Mouse (Mus musculus): ENCODE results near the gene Olfr314. TPM values are rescaled to one million over a fixed set of nuclear protein-coding genes. Genes with fewer than 3 reads are reported as not detected.
A peak's percentile ranks its signal among the peaks of the same experiment; 100 is the strongest.
"Not testable (repeated sequence)": the region's sequence is repeated elsewhere in the genome, so short reads cannot be mapped to it uniquely, and the experiment has no call there.

Olfr314 gene
- total RNA-seq, 1 experiment, result not detected

DNA sequence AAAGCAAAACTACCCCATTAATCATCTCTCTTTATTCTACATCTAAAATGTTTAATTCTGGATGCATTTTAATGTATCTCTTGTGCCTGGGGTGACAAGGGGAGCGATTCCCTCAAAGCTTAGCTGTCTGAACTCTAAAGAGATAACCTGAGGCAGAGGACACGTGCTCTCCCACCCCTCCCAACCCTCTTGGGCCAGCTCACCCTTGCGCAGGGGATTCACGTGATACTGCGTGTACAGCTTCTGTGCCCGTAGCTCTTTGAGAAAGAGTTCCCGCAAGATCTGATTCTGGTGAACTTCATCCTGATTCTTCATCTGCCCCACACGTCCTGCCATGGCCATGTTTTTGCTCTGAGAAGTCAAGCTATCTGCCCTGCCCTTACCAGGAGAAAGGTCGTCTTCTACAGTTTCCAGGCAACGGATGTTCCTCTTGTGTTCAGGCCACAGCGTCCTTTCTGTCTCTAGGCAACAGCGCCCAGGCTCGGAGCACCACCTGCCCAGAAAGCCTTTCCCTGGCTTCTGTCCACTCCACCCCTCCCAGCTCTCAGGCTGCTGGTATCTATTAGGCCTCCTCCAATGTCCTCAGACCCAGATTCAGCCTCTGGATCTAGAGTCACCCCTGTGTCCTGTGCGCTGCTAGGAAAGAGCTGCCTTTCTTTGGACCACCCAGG, 18.9 kb downstream of the Olfr314 start, which contains the start of gene Fam183b:
TSS of gene Fam183b (minus strand) at position 403 of the 671 bp plus-strand sequence.
- Histone ChIP-seq H3K27ac (ENCODE audit: insufficient read depth, low read depth, low read length, poor library complexity, severe bottlenecking) (no peak within 1 kb of the TSS), H3K4me1 (ENCODE audit: control insufficient read depth in 2 of 2, insufficient read depth in 2 of 2, low read length in 2 of 2, poor library complexity in 1 of 2) (peaks cover 0 to 5% of the 10 kb centered on the region in 2 experiments; a peak in 1 of 4 replicates), H3K9ac (ENCODE audit: insufficient read depth, low read depth, low read length, poor library complexity, severe bottlenecking) (no peak within 1 kb of the TSS), H3K36me3 (ENCODE audit: control insufficient read depth, insufficient read depth, low read length, poor library complexity, severe bottlenecking) (no peaks in the 10 kb centered on the region), H3K4me3 (ENCODE audit: insufficient read depth in 1 of 2, low read depth in 1 of 2, low read length in 2 of 2, poor library complexity in 1 of 2, severe bottlenecking in 1 of 2) (peak within 1 kb of the TSS in 1 of 2 experiments; percentile 49; a peak in 1 of 4 replicates), H3K9me3 (ENCODE audit: control insufficient read depth, insufficient read depth, low read depth, low read length) (no peaks in the 10 kb centered on the region)
- in situ Hi-C loops (cut with MboI; ENCODE audit: low sequenced_read_pairs in 2 of 2, unreplicated experiment in 2 of 2), result no loop called here
- peak; percentile 50 for DNase-seq (ENCODE audit: low read depth, low spot score)
- TF ChIP-seq ZC3H11A (IDR thresholded peaks at IDR 0.05; ENCODE audit: borderline replicate concordance, low read depth, low read length) (no peak), HCFC1 (IDR thresholded peaks at IDR 0.05; ENCODE audit: borderline replicate concordance, insufficient read depth, low read length) (no peak), MAFK (IDR thresholded peaks at IDR 0.05; ENCODE audit: insufficient read depth, low read depth, low read length) (no peak), ZNF384 (IDR thresholded peaks at IDR 0.05; ENCODE audit: low read depth, low read length) (no peak), CHD2 (IDR thresholded peaks at IDR 0.05; ENCODE audit: low read depth, low read length) (no peak)

- in situ Hi-C loops (cut with MboI; ENCODE audit: low sequenced_read_pairs in 2 of 2, unreplicated experiment in 2 of 2), result no loop called here
- TF ChIP-seq CHD2 (IDR thresholded peaks at IDR 0.05; ENCODE audit: low read depth, low read length), result no peak
- no peak for TF ChIP-seq ZNF384 (IDR thresholded peaks at IDR 0.05; ENCODE audit: low read depth, low read length)
- no peak for TF ChIP-seq ZC3H11A (IDR thresholded peaks at IDR 0.05; ENCODE audit: borderline replicate concordance, low read depth, low read length)
- no peak for TF ChIP-seq HCFC1 (IDR thresholded peaks at IDR 0.05; ENCODE audit: borderline replicate concordance, insufficient read depth, low read length)
- no peak for TF ChIP-seq MAFK (IDR thresholded peaks at IDR 0.05; ENCODE audit: insufficient read depth, low read depth, low read length)
- H3K4me1 ChIP-seq (ENCODE audit: control insufficient read depth in 2 of 2, insufficient read depth in 2 of 2, low read length in 2 of 2, poor library complexity in 1 of 2), result peaks cover 0 to 5% of the 10 kb centered on the region in 2 experiments; a peak in 1 of 4 replicates
- DNase-seq (ENCODE audit: low read depth, low spot score), result no peak
- H3K9ac ChIP-seq (ENCODE audit: insufficient read depth, low read depth, low read length, poor library complexity, severe bottlenecking), result no peak overlapping the region
- no peak overlapping the region for H3K27ac ChIP-seq (ENCODE audit: insufficient read depth, low read depth, low read length, poor library complexity, severe bottlenecking)
- no peak overlapping the region for H3K4me3 ChIP-seq (ENCODE audit: insufficient read depth in 1 of 2, low read depth in 1 of 2, low read length in 2 of 2, poor library complexity in 1 of 2, severe bottlenecking in 1 of 2)
- no peaks in the 10 kb centered on the region for H3K9me3 ChIP-seq (ENCODE audit: control insufficient read depth, insufficient read depth, low read depth, low read length)
- no peaks in the 10 kb centered on the region for H3K36me3 ChIP-seq (ENCODE audit: control insufficient read depth, insufficient read depth, low read length, poor library complexity, severe bottlenecking)
Measured at GRCm38 (mm10) chr11:58803871-58804270, 21.1 kb downstream of the Olfr314 start.

GRCm38 (mm10) chr11:58804393-58804792, 21.6 kb downstream of the Olfr314 start:
- Histone ChIP-seq H3K9ac (ENCODE audit: insufficient read depth, low read depth, low read length, poor library complexity, severe bottlenecking) (no peak overlapping the region), H3K9me3 (ENCODE audit: control insufficient read depth, insufficient read depth, low read depth, low read length) (no peaks in the 10 kb centered on the region), H3K36me3 (ENCODE audit: control insufficient read depth, insufficient read depth, low read length, poor library complexity, severe bottlenecking) (no peaks in the 10 kb centered on the region), H3K27ac (ENCODE audit: insufficient read depth, low read depth, low read length, poor library complexity, severe bottlenecking) (no peak overlapping the region), H3K4me1 (ENCODE audit: control insufficient read depth in 2 of 2, insufficient read depth in 2 of 2, low read length in 2 of 2, poor library complexity in 1 of 2) (peaks cover 0 to 5% of the 10 kb centered on the region in 2 experiments; a peak in 1 of 4 replicates), H3K4me3 (ENCODE audit: insufficient read depth in 1 of 2, low read depth in 1 of 2, low read length in 2 of 2, poor library complexity in 1 of 2, severe bottlenecking in 1 of 2) (no peak overlapping the region)
- DNase-seq (ENCODE audit: low read depth, low spot score), result no peak
- in situ Hi-C loops (cut with MboI; ENCODE audit: low sequenced_read_pairs in 2 of 2, unreplicated experiment in 2 of 2), result no loop called here
- TF ChIP-seq CHD2 (IDR thresholded peaks at IDR 0.05; ENCODE audit: low read depth, low read length), result no peak
- no peak for TF ChIP-seq MAFK (IDR thresholded peaks at IDR 0.05; ENCODE audit: insufficient read depth, low read depth, low read length)
- TF ChIP-seq ZC3H11A (IDR thresholded peaks at IDR 0.05; ENCODE audit: borderline replicate concordance, low read depth, low read length), result no peak
- no peak for TF ChIP-seq HCFC1 (IDR thresholded peaks at IDR 0.05; ENCODE audit: borderline replicate concordance, insufficient read depth, low read length)
- TF ChIP-seq ZNF384 (IDR thresholded peaks at IDR 0.05; ENCODE audit: low read depth, low read length), result no peak

- no peaks in the 10 kb centered on the region for H3K4me1 ChIP-seq (ENCODE audit: control insufficient read depth in 2 of 2, insufficient read depth in 2 of 2, low read length in 2 of 2, poor library complexity in 1 of 2)
- TF ChIP-seq ZC3H11A (IDR thresholded peaks at IDR 0.05; ENCODE audit: borderline replicate concordance, low read depth, low read length) (peak; percentile 60), ZNF384 (IDR thresholded peaks at IDR 0.05; ENCODE audit: low read depth, low read length) (no peak)
- no peak overlapping the region for H3K4me3 ChIP-seq (ENCODE audit: insufficient read depth in 1 of 2, low read depth in 1 of 2, low read length in 2 of 2, poor library complexity in 1 of 2, severe bottlenecking in 1 of 2)
- H3K36me3 ChIP-seq (ENCODE audit: control insufficient read depth, insufficient read depth, low read length, poor library complexity, severe bottlenecking), result no peaks in the 10 kb centered on the region
- H3K27ac ChIP-seq (ENCODE audit: insufficient read depth, low read depth, low read length, poor library complexity, severe bottlenecking), result no peak overlapping the region
- no peak overlapping the region for H3K9ac ChIP-seq (ENCODE audit: insufficient read depth, low read depth, low read length, poor library complexity, severe bottlenecking)
- no peaks in the 10 kb centered on the region for H3K9me3 ChIP-seq (ENCODE audit: control insufficient read depth, insufficient read depth, low read depth, low read length)
- in situ Hi-C loops (cut with MboI; ENCODE audit: low sequenced_read_pairs in 2 of 2, unreplicated experiment in 2 of 2), result no loop called here
- peak; percentile 21 for DNase-seq (ENCODE audit: low read depth, low spot score)
Measured at GRCm38 (mm10) chr11:58812001-58812400, 29.2 kb downstream of the Olfr314 start.

- H3K36me3 ChIP-seq (ENCODE audit: control insufficient read depth, insufficient read depth, low read length, poor library complexity, severe bottlenecking); H3K9me3 ChIP-seq (ENCODE audit: control insufficient read depth, insufficient read depth, low read depth, low read length); H3K9ac ChIP-seq (ENCODE audit: insufficient read depth, low read depth, low read length, poor library complexity, severe bottlenecking); in situ Hi-C loops (cut with MboI; ENCODE audit: low sequenced_read_pairs in 2 of 2, unreplicated experiment in 2 of 2); H3K27ac ChIP-seq (ENCODE audit: insufficient read depth, low read depth, low read length, poor library complexity, severe bottlenecking); DNase-seq (ENCODE audit: low read depth, low spot score); H3K4me1 ChIP-seq (ENCODE audit: control insufficient read depth in 2 of 2, insufficient read depth in 2 of 2, low read length in 2 of 2, poor library complexity in 1 of 2); H3K4me3 ChIP-seq (ENCODE audit: insufficient read depth in 1 of 2, low read depth in 1 of 2, low read length in 2 of 2, poor library complexity in 1 of 2, severe bottlenecking in 1 of 2): not testable (repeated sequence)
Measured at GRCm38 (mm10) chr11:58814700-58815099, 31.9 kb downstream of the Olfr314 start, which contains the start of gene Olfr313. Olfr313 (plus strand) TSS chr11:58815000.
